Mouse (Mus musculus) kidney, postnatal 0 days (tissue): ENCODE measurements around the gene Creld2. TPM values are rescaled to one million over a fixed set of nuclear protein-coding genes. Genes with fewer than 3 reads are reported as not detected.

Source experiments
- ATAC-seq: fragments of 200-750 bp; cut with Nextera tagmentation; replicated peaks from 2 replicates; pipeline ENCODE4 v1.8.0; 2017; ENCODE audit warnings: low read depth, moderate number of reproducible peaks, moderate TSS enrichment, moderate library complexity; ENCODE audit not compliant: low FRiP score
- DNase-seq: peaks from one replicate; pipeline ENCODE4 v3.0.0-alpha.2; 2016; ENCODE audit warnings: low spot score
- H3K27ac ChIP-seq: fragments of 300-500 bp; sonication (generic); 2 replicates; pipeline ENCODE4 v1.5.1; 2014; ENCODE audit warnings: mild to moderate bottlenecking
- H3K27me3 ChIP-seq: fragments of 300-500 bp; sonication (generic); 2 replicates; pipeline ENCODE4 v1.6.1; 2014; ENCODE audit warnings: low read length, mixed read lengths; ENCODE audit not compliant: insufficient read depth
- H3K36me3 ChIP-seq: fragments of 300-500 bp; sonication (generic); 2 replicates; pipeline ENCODE4 v1.6.1; 2014; ENCODE audit warnings: low read length, mixed read lengths; ENCODE audit not compliant: insufficient read depth
- H3K4me1 ChIP-seq: fragments of 300-500 bp; sonication (generic); replicated peaks from 2 replicates; pipeline ENCODE4 v1.6.1; 2014; ENCODE audit warnings: antibody characterized with exemption, low read length, mixed read lengths; ENCODE audit not compliant: insufficient read depth
- H3K4me2 ChIP-seq: fragments of 300-500 bp; sonication (generic); 2 replicates; pipeline ENCODE4 v1.6.1; 2014; ENCODE audit warnings: mild to moderate bottlenecking, low read length, moderate library complexity, mixed read lengths
- H3K4me3 ChIP-seq: fragments of 300-500 bp; sonication (generic); replicated peaks from 2 replicates; pipeline ENCODE4 v1.5.1; 2014; ENCODE audit warnings: low read depth, low read length
- H3K9ac ChIP-seq: fragments of 300-500 bp; sonication (generic); 2 replicates; pipeline ENCODE4 v1.6.1; 2014; ENCODE audit warnings: low read depth, low read length
- H3K9me3 ChIP-seq: fragments of 300-500 bp; sonication (generic); replicated peaks from 2 replicates; pipeline ENCODE4 v1.6.1; 2016; ENCODE audit warnings: low read length, inconsistent platforms, mixed read lengths
- CTCF ChIP-seq: IDR thresholded peaks from 2 replicates; pipeline ENCODE4 v1.5.1; 2016; ENCODE audit warnings: antibody characterized with exemption, low read depth, mild to moderate bottlenecking, moderate library complexity
- WGBS: fragments of 180-500 bp; shearing (Covaris S2); extraction: QIAGEN DNeasy Blood & Tissue Kit; methylation state at CpG from one replicate; pipeline ENCODE4 v1.1.7; 2014; 5-methylcytosine and 5-hydroxymethylcytosine counted together
- polyA plus RNA-seq: library from polyadenylated mRNA; unstranded; fragments of >200 nt; fragmentation: Nextera tagmentation; extraction: Ambion mirVana; gene quantifications from 2 replicates; pipeline ENCODE4 v1.2.1, GENCODE M21; 2015

Creld2 gene
- polyA plus RNA-seq, 1 experiment from 2014 or later = 79.0 TPM

DNA sequence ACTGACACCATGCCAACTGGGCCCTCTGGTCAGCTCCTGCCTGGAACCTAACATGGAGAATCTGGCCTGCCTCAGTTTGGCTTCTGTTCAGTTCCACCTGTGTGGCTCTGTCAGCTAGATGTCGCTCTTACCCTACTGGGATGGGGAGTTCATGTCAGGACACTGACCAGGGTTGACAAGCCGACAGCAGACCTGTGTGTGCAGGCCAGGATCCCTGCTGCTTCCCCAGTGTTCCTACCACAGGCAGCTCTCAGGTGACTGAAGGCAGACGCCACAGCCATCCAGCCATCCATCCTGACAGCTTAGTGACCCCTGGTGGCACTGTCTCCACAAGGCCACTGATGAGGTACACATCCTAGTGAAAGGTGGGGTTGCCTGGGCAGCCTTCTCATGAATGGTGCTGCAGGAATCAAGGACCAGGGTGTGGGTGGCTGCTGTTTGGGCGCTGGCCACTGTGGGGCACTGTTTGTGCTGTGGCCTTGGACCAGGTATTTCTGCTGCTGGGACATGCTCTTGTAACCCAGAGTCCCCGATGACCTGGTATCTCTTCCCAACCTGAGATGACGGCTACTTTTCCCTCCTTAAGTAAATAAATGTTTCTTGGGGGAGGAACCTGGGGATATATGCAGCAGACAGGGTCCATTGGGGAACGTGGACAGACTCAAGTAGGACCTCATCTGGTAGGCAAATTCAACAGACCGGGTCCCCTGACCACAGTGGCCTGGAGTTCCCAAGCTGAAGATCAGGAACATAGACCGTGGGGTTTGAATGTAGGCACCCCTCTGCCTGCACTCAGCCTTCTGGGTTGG lies 8.7 kb downstream of the Creld2 start:
- WGBS = 16% methylated on average over 9 of the region's 9 CpGs
- TF ChIP-seq CTCF = peak; percentile 55; the same call in 1 of the 2 replicates
- ATAC-seq = no peak; the same call in 1 of the 2 replicates

DNA sequence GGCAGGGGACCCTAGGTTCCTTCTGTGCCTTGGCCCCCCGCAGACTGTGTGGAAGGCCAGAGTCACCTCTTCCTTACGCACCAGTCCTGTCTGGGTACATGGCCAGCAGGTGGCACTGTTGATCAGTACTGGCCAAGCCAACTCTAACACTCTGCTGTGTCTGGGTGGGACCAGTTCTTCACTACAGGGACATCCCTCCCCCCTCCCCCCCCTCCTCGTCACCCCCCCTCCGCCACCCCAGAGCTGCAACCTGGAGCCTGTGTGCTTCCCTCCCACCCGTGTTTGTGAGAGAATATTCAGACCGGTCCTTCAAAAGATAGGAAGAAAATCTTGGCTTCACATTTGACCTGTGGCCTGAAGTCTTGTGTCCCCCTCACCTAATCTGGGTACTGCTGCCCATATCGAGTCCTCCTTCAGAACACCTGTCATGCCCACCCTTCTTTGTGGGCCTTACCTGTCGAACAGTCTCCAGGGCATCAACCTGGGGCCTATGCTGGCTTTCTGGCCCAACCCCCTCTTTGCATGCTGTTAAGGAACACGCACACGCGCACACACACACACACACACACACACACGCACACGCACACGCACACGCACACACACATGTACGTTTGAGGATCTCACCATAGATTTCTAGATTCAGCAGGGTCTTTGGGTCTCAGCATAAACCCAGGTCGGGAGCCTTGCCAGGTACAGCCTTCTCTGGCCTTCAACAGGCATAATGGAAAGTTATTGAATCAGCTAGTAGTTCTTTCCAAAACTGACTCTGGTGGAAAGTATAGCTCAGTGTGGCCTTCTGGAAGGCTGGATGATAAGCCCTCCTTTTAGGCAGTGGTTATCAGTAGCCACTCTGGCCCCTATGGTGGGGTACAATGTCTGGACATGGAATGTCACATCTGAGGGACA lies 9.6 kb downstream of the Creld2 start:
- Histone ChIP-seq H3K9me3 (no peaks in the 10 kb centered on the region), H3K27ac (no peak overlapping the region), H3K9ac (no peak overlapping the region), H3K4me1 (no peaks in the 10 kb centered on the region; the same call in none of the 2 replicates), H3K4me2 (no peak overlapping the region), H3K27me3 (no peaks in the 10 kb centered on the region), H3K4me3 (no peak overlapping the region), H3K36me3 (peaks cover 20% of the 10 kb centered on the region; the same call in 1 of the 2 replicates)
- ATAC-seq (peak; percentile 82), DNase-seq (peak; percentile 87)
- WGBS = 55% methylated on average over 16 of the region's 17 CpGs
- peak; percentile 82 for TF ChIP-seq CTCF

More for the DNA sequence above, 8.7 kb downstream of the Creld2 start:
- Histone ChIP-seq H3K36me3 (peaks cover 25% of the 10 kb centered on the region; the same call in 1 of the 2 replicates), H3K27ac (no peak overlapping the region), H3K4me3 (no peak overlapping the region), H3K9me3 (no peaks in the 10 kb centered on the region), H3K9ac (no peak overlapping the region), H3K27me3 (no peaks in the 10 kb centered on the region), H3K4me2 (no peak overlapping the region), H3K4me1 (no peaks in the 10 kb centered on the region; the same call in none of the 2 replicates)
- peak; percentile 64 for DNase-seq

DNA sequence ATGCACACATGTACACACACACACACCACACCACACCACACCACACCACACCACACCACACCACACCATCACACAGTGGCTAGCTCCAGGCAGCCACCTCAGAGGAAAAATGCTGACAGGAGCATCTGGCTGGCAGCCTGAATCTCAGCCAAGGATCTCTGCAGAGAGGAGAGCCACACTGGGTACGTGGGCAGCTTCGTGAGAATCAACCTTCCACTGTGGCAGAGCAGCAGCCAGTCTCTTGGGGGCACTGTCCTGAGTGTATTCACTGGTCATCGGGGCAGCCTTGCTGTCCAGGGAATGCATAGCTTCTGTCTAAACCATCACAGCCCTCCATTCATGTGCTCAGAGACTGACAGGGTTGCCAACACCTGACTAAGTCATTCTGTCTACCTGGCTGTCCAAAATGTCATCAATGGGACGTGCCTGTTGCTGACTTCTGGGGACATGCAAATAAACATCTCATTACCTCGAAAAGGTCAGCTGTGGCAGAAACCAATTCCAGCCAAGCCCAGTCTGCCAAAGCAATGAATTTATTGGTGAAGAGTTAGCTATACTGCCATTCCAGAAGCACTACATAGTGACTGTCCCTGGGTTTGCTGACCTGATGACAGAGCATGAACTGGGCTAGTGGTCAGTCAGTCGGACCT lies 10.5 kb downstream of the Creld2 start:
- Histone ChIP-seq H3K9me3 (no peaks in the 10 kb centered on the region), H3K4me2 (no peak overlapping the region), H3K4me3 (no peak overlapping the region), H3K4me1 (no peaks in the 10 kb centered on the region; the same call in none of the 2 replicates), H3K36me3 (peaks cover 11% of the 10 kb centered on the region; the same call in 1 of the 2 replicates), H3K27ac (no peak overlapping the region), H3K27me3 (no peaks in the 10 kb centered on the region), H3K9ac (no peak overlapping the region)
- no peak for ATAC-seq
- peak; percentile 10; the same call in 1 of the 2 replicates for TF ChIP-seq CTCF
- WGBS = 67% methylated on average over 6 of the region's 6 CpGs
- no peak for DNase-seq

DNA sequence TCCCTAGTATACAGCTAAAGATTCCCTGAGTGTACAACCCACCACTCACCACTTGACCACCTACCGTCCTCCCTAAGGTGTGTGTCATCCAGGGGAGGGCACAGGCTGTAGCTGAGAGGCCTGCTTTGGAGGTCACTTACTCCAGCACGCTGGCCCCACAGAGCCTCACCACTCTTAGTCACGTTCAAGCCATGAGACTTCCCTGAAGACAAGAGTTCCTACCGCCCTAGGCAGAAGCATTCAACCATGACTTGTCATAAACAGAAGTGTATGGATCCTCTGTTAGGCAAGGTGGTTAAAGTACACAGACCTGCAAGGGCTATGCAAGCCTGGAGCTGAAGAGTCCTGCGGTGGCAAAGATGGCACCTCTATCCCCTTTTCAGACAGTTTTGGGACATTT lies 11.2 kb downstream of the Creld2 start:
- H3K4me3 ChIP-seq = no peak overlapping the region
- TF ChIP-seq CTCF = no peak
- H3K27ac ChIP-seq = peak overlapping the region; percentile 81
- DNase-seq (peak; percentile 38), ATAC-seq (peak; percentile 47)
- 55% methylated on average over 5 of the region's 5 CpGs for WGBS
- no peaks in the 10 kb centered on the region for H3K27me3 ChIP-seq
- no peaks in the 10 kb centered on the region for H3K9me3 ChIP-seq
- no peak overlapping the region for H3K9ac ChIP-seq
- no peak overlapping the region for H3K4me2 ChIP-seq
- 0 out of 2 replicates have a peak, but pooled peaks cover 7% of the 10 kb centered on the region for H3K36me3 ChIP-seq
- no peaks in the 10 kb centered on the region; the same call in none of the 2 replicates for H3K4me1 ChIP-seq

DNA sequence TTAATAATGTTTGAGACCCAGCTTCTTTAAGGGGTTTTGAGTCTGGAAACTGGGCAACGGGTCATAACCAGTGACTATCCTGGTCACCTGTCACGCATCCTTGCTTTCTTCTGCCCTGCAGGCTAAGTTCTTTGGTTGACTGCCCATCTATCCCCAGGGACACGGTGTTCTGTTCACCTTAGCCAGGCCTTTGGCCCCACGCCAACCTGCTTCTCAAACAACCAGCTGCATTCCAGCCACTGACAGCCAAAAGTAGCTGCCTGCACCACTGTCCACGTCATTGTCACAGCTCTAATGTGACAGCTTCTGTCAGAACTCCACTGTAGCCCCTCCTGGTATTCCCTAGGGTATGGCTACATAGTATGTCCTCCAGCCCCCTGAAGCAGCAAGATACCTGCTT lies 12.0 kb downstream of the Creld2 start:
- peak overlapping the region; percentile 81 for H3K27ac ChIP-seq
- 31% methylated on average over 5 of the region's 5 CpGs for WGBS
- H3K4me2 ChIP-seq = no peak overlapping the region
- ATAC-seq = peak; percentile 46; the same call in 1 of the 2 replicates
- no peak overlapping the region for H3K4me3 ChIP-seq
- H3K9me3 ChIP-seq = no peaks in the 10 kb centered on the region
- H3K36me3 ChIP-seq = 0 out of 2 replicates have a peak, but pooled peaks cover under 1% of the 10 kb centered on the region
- H3K4me1 ChIP-seq = no peaks in the 10 kb centered on the region; the same call in none of the 2 replicates
- TF ChIP-seq CTCF = no peak
- H3K27me3 ChIP-seq = no peaks in the 10 kb centered on the region
- H3K9ac ChIP-seq = no peak overlapping the region
- DNase-seq = peak; percentile 72
